Mouse (Mus musculus): ENCODE results near the gene Slc39a13.
"Not testable (repeated sequence)": the region's sequence is repeated elsewhere in the genome, so short reads cannot be mapped to it uniquely, and the experiment has no call there.

Slc39a13 gene

DNA sequence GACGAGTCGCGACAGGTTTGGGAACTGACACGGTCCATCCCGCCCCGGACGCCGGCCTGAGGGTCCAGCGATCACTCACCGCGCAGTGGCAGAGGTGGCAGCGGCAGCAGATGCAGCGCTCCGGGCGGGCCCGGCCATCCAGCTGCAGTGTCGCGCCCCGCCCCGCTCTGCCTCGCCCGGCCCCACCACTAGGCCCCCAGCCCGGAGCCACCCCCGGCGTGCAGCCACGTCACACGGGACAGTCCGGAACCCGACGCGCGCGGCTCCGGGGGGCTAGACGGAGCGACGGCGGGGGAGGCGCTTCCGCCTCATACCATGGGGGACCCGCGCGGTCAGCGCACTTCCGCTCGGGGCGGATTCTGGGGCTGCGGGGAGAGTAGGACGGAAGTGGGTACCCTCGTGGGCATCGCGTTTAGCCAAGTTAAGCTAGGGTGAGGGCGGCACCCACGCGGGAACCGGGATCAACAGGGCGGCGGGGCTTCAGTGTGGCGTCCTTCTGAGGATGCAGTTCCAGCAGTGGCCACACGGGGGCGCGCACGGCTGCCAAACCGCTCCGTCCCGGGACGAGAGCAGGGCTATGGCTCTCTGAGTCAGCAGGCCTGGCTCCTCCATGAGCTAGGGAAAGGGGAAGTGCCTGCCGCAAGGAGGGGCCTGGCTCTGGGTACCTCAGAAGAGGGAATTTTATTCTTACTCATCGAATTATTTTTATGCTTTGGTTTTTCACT lies at the start of gene Slc39a13:
Gene Slc39a13 (minus strand): TSS at position 342 of the 725 bp plus-strand sequence.
- peak; percentile 52 for DNase-seq (ENCODE audit: extremely low spot score, low read depth, low spot score)

DNA sequence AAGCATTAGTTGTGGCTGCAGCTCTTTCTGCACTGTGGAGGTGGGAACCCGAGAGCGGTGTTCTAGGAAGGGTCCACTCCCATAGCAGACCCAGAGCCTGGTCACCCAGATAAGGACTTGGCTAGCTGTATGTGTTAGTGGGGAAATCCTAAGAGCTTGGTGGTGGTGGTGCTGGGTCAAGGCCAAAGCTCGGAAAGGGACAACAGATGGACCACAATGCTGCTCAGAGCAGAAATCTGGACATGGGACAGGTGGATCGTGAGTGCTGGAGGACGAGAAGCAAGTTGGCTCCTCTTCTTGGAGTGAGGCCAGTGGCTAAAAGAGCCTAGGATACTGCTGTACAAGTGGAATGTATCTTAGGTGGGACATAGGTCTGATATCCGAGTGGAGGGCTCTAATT lies 49.3 kb upstream of the Slc39a13 start:
- DNase-seq (ENCODE audit: extremely low spot score, low read depth, low spot score): no peak

DNA sequence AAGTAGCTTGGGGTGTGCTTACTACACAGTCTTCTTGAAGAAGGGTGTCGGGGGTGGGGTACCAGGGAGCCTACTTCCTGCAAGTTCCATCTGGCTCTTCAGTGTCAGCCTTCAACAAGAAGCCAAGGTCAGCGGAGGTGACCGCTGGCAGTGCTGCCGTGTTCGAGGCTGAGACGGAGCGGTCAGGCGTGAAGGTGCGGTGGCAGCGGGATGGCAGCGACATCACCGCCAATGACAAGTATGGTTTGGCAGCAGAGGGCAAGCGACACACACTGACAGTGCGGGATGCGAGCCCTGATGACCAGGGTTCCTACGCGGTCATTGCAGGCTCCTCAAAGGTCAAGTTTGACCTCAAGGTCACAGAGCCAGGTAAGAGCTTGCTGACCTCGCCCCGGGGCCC lies 48.8 kb upstream of the Slc39a13 start:
- no peak for DNase-seq (ENCODE audit: extremely low spot score, low read depth, low spot score)

DNA sequence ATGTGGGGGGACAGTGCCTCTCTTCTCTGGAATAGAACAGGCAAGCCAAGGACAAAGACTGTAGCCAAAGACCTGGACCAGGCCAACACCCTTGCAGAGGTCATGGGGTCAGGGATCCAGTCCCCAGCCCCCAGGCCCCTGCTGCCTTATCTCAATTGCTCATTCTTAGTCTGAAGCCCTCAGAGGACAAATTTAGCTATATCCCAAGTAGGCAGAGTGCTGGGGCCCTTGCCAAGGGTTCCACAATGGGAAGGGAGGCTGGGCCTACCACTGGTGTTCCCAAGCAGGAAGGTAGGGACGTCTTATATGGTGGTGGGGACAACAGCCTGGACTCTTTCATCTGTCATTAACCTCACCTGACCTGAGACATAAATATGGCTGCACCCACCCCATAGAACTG lies 48.4 kb upstream of the Slc39a13 start:
- no peak for DNase-seq (ENCODE audit: extremely low spot score, low read depth, low spot score)

DNA sequence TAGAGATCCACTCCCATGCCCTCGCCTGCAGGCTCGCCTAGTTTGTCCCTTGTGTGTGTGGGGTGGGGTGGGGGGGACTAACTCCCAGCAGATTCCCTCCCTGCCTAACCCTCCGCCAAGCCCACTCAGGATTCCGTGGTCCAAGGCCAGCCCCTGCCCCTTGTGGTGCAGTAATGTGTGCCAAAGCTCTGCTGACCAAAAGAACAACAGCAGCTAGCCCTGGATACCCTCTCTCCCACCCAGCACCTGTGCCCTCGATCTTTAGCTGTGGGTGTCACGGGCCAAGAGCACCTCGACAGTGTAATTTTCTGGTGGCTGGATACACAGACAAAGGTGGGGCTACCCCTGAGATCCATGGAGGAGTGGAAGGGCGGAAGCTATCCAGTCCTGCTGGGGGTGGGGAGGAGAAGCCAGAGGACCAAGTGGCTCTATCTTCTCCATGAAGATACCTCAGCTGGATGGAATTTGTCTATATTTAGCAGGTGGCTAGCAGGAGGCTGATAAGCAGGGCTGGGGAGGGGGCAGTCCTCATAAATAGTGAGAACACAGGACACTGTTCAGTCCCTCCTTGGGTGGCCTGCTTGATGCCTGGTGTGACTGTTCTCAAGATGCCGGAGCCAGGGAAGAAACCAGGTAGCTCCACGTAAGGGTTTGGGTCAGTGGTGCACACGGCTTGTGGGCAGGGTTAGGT lies 47.5 kb upstream of the Slc39a13 start, which contains the start of gene Mybpc3:
Gene Mybpc3 (plus strand): TSS at position 560 of the 691 bp plus-strand sequence.
- no peak for DNase-seq (ENCODE audit: extremely low spot score, low read depth, low spot score)

DNA sequence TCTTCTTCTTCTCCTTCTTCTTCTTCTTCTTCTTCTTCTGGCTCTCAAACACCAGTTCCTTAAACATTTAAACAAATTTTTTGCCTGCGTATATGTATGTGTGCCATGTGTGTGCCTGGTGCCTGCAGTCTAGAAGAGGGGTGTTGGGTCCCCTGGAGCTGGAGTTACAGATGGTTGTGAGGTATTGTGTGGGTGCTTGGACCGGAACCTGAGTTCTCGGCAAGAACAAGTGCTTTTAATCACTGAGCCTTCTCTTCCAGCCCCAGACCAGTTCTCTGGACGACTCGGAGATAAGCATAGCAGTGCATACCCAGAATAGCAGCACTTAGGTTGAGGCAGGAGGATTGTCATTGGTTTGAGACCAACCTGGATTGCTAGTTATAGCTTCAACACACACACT lies 46.6 kb upstream of the Slc39a13 start:
- DNase-seq (ENCODE audit: extremely low spot score, low read depth, low spot score): no peak

DNA sequence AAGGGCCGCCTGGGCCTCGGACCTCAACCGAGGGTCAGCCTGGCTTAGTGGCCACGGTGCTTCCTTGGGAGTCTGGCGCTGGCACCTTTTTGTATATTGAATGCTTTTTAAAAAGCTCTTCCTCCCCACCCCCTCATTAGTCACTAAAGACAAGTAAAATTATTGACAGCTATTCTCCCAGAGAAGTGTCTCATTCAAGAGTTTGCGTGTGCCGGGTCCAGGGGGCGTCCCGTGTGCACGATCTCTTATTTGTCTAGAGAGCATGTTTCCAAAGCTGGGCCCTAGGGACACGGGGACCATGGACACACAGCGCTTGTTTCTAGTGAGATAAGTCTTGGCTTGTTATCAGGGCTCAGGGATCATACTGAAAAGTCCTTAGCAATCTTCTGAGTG lies 45.4 kb upstream of the Slc39a13 start:
- no peak for DNase-seq (ENCODE audit: extremely low spot score, low read depth, low spot score)

DNA sequence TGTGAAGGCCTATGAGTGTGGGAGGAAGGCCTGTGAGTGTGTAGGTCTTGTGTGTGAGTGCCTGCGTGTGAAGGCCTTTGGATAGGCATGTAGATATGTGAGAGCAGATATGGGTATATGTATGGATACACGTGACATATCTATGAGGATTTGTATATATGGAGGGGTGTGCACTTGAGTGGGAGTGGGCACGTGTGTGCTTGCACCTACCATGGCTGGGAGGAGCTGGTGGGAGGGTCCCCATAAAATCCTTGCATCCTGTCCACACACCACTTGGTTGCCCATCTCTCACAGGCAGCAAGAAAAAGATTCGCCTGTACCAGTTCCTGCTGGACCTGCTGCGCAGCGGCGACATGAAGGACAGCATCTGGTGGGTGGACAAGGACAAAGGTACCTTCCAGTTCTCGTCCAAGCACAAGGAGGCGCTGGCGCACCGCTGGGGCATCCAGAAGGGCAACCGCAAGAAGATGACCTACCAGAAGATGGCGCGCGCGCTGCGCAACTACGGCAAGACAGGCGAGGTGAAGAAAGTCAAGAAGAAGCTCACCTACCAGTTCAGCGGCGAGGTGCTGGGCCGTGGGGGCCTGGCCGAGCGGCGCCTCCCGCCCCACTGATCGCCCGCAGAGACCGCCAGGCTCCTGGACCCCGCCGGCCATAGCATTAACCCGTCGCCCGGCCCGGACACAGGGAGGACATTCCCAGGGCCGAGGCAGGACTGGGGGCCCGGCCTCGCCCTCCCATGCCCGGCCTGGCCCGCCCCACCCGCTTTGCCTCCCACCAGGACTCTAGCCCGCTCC lies 44.8 kb upstream of the Slc39a13 start:
- peak; percentile 79 for DNase-seq (ENCODE audit: extremely low spot score, low read depth, low spot score)

DNA sequence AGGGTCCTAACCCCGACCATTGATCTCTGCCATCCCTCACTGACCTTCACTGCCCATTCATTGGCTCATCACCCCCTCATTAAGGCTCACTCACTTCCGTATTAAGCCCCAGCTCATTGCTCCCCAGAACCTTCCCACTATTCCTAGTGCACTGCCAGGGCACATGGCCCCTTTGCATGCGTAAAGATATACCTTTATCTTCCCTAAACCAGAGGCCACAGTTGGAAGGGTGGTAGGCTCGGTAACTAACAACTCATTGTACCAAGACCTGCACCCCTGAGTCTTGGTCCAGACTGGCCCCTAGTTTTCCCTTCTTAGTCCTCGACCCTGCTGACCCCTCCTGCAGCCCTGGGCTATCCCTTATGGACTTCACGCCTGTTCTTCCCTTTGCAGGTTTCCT lies 43.6 kb upstream of the Slc39a13 start:
- no peak for DNase-seq (ENCODE audit: extremely low spot score, low read depth, low spot score)

DNA sequence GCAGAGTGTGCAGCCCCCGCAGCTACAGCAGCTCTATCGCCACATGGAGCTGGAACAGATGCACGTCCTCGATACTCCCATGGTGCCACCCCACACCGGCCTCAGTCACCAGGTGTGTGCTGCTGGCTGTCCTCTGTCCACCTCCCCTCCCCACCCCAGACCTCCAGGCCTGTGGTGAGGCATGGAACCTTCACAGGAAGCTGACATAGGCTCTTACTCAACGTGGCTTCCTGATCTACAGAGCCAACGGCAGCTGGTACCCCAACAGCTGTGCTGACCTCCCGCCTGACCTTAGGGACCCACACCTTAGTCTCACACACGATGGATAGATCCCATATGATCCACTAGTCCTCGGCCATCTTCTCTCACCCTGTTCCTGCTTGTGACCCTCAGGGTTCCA lies 43.1 kb upstream of the Slc39a13 start:
- no peak for DNase-seq (ENCODE audit: extremely low spot score, low read depth, low spot score)

DNA sequence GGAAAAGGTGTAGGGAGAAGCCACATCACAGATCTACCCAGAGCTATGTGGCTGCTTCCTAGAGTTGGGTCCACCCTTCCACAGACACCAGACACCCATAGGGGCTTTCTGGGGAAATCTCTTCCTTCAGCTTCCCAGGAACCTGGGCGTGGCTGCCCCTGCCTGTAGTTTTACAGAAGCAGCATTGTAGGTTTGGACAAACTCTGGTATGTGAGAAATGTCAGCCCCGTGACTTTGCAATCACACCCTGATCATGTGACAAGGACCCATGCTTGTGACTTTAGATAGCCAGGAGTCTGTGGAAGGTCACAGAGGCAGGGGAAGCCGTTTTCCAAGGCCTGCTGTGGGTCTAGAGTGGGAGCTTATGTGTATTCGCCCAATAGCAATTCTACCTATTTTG lies 42.3 kb upstream of the Slc39a13 start:
- no peak for DNase-seq (ENCODE audit: extremely low spot score, low read depth, low spot score)

DNA sequence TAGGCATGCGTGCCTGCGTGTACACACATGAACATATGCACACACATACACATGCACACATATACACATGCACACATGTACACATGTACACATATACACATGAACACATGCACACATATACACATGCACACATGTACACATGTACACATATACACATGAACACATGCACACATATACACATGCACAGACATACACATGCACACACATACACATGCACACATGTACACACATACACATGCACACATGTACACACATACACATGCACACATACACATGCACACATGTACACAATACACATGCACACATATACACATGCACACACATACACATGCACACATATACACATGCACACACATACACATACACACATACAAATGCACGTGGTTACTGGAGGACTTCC lies 41.6 kb upstream of the Slc39a13 start:
- DNase-seq (ENCODE audit: extremely low spot score, low read depth, low spot score): not testable (repeated sequence)

DNA sequence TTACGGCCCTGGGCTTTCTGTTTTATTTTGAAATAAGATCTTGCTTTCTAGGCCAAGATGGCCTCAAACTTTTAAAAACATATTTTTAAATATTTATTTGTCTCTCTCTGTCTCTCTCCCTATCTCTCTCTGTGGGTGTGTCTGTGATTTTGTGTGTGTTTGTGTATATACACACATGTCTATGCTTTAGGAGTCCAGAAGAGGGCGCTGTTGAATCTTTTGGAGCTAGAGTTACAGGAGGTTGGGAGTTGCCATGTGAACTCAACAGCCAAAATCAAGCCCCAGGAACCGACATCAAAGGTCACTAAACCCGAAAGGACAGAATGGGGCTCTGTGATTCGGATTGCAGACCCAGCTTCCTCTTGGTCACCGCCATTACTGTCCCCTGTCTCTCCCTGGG lies 40.2 kb upstream of the Slc39a13 start:
- no peak for DNase-seq (ENCODE audit: extremely low spot score, low read depth, low spot score)

DNA sequence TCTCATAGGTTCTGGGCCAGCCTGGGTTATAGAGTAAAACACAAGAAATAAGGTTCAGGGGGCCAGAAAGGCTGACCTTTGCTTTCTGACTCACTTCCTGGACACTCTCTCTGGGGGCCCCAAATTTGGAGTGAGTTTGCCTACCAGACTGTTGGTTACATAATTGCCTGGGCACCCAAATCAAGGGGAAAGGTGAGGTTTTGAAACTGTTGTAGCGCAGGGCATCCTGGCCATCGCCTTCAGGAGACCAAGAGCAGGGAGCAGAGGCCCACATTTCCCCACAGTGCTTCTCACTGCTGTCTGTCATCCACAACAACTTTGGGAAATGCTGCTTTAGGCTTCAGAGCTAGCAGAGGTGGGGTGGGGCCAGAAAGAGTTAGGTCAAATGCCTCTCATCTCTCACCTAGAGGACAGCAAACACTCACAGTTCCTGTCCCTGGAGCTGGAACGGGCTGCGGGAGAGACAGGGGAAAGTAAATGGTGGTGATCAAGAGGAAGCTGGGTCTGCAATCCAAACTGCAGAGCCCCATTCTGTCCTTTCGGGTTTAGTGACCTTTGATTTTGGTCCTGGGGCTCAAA lies 39.7 kb upstream of the Slc39a13 start:
- no peak for DNase-seq (ENCODE audit: extremely low spot score, low read depth, low spot score)

DNA sequence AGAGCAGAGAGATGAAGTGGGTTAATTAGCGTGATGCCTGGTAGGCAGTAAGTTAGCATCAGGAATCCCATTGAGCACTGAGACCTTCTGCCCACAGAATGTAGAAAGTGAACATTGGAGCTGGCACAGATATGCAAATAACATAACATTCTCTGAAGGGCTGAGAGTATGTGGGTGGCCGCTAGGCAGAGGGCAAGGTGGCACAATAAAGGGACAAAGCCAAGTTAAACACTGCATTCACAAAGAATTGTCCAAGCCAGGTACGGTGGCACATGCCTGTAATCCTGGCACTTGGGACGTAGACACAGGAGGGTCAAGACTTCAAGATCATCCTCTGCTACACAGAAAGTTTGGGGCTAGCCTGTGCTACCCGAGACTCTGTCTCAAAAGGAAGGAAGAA lies 39.0 kb upstream of the Slc39a13 start:
- DNase-seq (ENCODE audit: extremely low spot score, low read depth, low spot score): no peak

DNA sequence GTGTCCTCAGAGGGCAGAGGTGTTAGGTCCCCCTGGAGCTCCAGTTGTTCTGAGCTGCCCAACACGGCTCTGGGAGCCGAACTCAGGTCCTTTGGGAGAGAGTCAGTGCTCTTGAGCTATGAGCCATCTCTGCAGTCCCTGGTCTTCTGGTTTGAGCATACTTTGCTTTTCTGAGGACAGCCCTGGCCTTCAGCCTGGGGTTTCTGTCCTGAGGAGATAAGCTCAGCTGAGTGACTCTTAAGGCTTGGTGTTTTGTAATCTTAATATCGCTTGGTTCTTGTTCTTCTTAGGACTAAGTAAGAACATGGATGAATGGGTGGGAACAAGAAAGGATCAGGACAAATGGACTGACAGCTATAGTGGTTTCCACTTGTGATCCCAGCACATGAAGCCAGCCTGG lies 37.9 kb upstream of the Slc39a13 start:
- no peak for DNase-seq (ENCODE audit: extremely low spot score, low read depth, low spot score)

DNA sequence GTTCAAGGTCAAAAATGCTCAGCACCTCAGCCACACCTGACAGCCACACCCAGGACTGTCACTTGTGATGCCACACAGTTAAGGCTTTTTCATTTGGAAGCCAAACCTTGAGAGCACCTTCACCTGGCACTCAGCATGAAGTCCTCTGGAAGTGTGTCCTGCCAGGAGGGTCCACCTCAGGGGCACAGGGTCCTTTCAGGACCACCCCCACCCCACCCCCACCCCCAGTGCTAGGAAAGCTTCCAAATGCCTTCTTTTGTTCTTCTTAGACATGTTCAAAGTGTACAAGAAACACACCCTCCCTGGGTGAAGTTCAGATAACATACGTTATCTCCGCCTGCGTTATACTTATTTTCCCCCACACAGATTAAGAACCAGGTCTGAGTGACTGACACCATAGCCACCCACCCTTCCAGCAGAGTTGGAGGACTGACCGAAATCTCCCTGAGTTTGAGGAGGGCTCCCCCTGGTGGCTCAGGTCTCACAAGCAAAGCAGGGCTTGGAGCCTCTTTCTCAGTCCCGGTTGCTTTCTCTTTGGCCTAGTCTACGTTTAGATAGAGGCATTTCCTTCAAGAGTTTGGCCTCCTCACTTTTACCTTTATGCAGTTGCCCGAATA lies 31.0 kb upstream of the Slc39a13 start:
- peak; percentile 77 for DNase-seq (ENCODE audit: extremely low spot score, low read depth, low spot score)

DNA sequence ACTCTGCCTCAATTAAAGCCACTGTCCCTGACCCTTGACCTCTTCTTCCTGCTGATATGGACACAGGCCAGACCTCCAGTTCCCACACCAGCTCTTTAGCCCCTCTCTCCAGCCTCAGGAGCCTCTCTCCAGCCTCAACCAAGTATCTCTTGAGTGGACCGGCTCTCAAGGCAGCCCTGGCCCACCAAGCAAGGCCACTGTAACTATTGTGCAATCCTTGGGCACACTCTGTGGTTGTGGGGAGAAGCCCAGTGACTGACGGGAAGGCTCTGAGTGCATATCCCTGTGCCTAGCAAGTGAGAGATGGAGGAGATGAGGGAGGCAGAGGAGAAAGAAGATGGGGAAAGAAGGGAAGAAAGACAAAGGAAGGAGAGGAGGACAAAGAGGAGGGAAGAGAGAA lies 27.9 kb upstream of the Slc39a13 start:
- DNase-seq (ENCODE audit: extremely low spot score, low read depth, low spot score): no peak

DNA sequence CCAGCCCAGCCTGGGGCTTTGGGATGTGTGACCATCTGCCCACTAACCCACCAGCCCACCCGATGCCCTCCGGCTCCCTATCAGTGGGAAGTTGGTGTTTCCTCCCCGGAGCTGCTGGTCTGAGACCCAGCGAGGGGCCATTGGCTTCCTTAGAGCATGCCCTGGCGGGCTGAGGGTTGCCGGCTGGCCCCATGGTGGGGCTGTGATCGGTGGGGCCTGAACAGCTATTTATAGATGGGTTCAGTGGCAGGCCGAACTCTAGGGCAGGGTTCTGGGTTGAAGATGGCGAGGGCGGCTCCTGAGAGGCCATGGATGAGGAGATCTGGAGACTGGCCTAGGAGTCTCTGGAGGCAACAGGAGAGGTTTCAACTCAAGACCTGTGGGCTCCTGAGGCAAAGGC lies 26.8 kb upstream of the Slc39a13 start:
- DNase-seq (ENCODE audit: extremely low spot score, low read depth, low spot score): no peak

DNA sequence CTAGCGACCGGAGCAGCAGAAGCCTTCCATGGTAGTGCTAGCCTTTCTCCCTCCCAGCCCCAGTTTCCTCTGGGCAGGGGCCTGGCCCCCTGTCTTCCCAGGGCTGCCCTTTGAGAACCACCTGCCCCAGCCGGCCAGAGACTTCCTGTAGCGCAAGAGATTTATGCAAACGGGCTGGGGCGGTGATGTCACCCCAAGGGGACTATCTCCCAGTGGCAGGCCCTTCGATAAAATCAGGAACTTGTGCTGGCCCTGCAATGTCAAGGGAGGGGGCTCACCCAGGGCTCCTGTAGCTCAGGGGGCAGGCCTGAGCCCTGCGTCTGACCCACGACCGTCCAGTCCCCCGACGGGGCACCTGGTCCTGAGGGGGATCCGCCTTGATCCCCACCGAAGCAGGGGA lies 26.3 kb upstream of the Slc39a13 start:
- DNase-seq (ENCODE audit: extremely low spot score, low read depth, low spot score): no peak

DNA sequence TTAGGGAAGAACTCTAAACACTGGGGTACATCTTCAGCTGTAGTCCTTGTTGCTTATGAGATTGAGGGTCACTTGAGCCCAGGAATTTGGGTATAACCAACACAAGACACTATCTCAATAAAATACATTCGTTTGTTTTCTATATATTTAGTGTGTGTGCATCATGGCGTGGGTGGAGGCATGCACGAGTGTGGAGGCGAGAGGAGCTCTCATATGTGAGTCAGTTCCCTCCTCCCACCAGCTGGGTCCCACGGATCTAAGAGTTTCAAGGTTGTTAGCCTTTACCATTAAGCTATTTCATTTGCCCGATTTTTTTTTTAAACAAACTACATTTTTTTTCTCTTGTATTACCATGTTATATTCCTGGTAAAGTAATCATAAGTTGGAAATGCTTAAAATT lies 20.6 kb upstream of the Slc39a13 start:
- no peak for DNase-seq (ENCODE audit: extremely low spot score, low read depth, low spot score)

Data from hindlimb bud, embryonic 11.5 days (tissue).